Mouse (Mus musculus): ENCODE results near the gene Abcb8. TPM values are rescaled to one million over a fixed set of nuclear protein-coding genes. Genes with fewer than 3 reads are reported as not detected.

The Abcb8 gene
- total RNA-seq, 1 experiment = 46.5 TPM

DNA sequence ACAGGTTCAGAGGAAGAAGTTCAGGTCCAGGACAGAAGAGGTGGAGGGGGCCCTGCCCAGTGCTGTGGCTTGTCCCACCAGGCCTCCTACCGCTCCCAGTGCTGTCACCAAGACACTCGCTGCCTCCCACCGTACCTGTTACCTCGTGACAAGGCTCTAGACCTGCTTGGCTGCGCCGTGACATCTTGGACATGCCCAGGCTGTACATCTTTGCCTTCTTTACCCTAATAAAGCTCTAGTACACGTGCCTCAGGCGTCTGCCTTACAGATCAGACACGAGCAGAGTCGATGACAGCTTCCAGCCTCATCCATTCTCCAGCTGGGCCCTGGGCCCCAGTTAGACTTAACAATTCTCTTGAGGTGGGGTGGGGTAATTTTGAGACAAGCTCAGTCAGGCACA is 24.1 kb downstream of the Abcb8 start:
- no peak overlapping the region for H3K4me3 ChIP-seq (ENCODE audit: insufficient read depth in 1 of 2, low read depth in 1 of 2, low read length in 2 of 2, poor library complexity in 1 of 2, severe bottlenecking in 1 of 2)
- H3K27ac ChIP-seq (ENCODE audit: insufficient read depth, low read depth, low read length, poor library complexity, severe bottlenecking) = no peak overlapping the region
- no peaks in the 10 kb centered on the region for H3K9me3 ChIP-seq (ENCODE audit: control insufficient read depth, insufficient read depth, low read depth, low read length)
- DNase-seq (ENCODE audit: low read depth, low spot score) = no peak
- no peak overlapping the region for H3K9ac ChIP-seq (ENCODE audit: insufficient read depth, low read depth, low read length, poor library complexity, severe bottlenecking)
- no peaks in the 10 kb centered on the region; a peak in 1 of 4 replicates for H3K4me1 ChIP-seq (ENCODE audit: control insufficient read depth in 2 of 2, insufficient read depth in 2 of 2, low read length in 2 of 2, poor library complexity in 1 of 2)
- TF ChIP-seq HCFC1 (IDR thresholded peaks at IDR 0.05; ENCODE audit: borderline replicate concordance, insufficient read depth, low read length) = no peak
- no peak for TF ChIP-seq ZNF384 (IDR thresholded peaks at IDR 0.05; ENCODE audit: low read depth, low read length)
- TF ChIP-seq MAFK (IDR thresholded peaks at IDR 0.05; ENCODE audit: insufficient read depth, low read depth, low read length) = no peak
- TF ChIP-seq CHD2 (IDR thresholded peaks at IDR 0.05; ENCODE audit: low read depth, low read length) = no peak
- TF ChIP-seq ZC3H11A (IDR thresholded peaks at IDR 0.05; ENCODE audit: borderline replicate concordance, low read depth, low read length) = no peak
- H3K36me3 ChIP-seq (ENCODE audit: control insufficient read depth, insufficient read depth, low read length, poor library complexity, severe bottlenecking) = peaks cover 6% of the 10 kb centered on the region; the same call in 1 of the 2 replicates
- in situ Hi-C loops (cut with MboI; ENCODE audit: low sequenced_read_pairs in 2 of 2, unreplicated experiment in 2 of 2) = loop anchor here in 1 of 2 experiments (5.0 kb wide), 1 partner anchor 35 kb away; the partner anchor contains the start of gene Agap3

DNA sequence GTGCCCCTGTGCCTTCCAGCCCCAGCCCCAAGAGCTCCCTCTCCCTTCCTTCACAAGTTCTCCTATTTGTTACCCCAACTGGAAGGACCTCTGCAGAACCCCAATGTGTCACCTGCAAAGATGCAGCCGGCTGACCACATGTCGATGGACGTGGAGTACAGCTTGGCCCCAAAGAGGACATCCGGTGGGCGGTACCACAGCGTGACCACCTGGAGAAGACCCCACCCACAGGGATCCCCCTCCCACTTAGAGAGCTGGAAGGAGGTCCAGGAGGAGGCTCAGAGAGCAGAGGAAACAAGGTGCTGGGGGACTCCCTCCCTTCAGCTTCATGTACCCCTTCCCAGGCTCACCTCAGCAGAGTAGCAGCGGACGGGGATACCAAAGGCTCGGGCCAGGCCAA is 26.9 kb downstream of the Abcb8 start:
- H3K4me3 ChIP-seq (ENCODE audit: insufficient read depth in 1 of 2, low read depth in 1 of 2, low read length in 2 of 2, poor library complexity in 1 of 2, severe bottlenecking in 1 of 2) = no peak overlapping the region
- no peak for DNase-seq (ENCODE audit: low read depth, low spot score)
- H3K4me1 ChIP-seq (ENCODE audit: control insufficient read depth in 2 of 2, insufficient read depth in 2 of 2, low read length in 2 of 2, poor library complexity in 1 of 2) = peaks cover 0 to 4% of the 10 kb centered on the region in 2 experiments; a peak in 1 of 4 replicates
- H3K9ac ChIP-seq (ENCODE audit: insufficient read depth, low read depth, low read length, poor library complexity, severe bottlenecking) = no peak overlapping the region
- no peaks in the 10 kb centered on the region for H3K9me3 ChIP-seq (ENCODE audit: control insufficient read depth, insufficient read depth, low read depth, low read length)
- H3K27ac ChIP-seq (ENCODE audit: insufficient read depth, low read depth, low read length, poor library complexity, severe bottlenecking) = no peak overlapping the region
- in situ Hi-C loops (cut with MboI; ENCODE audit: low sequenced_read_pairs in 2 of 2, unreplicated experiment in 2 of 2) = no loop called here
- peaks cover 6% of the 10 kb centered on the region; the same call in 1 of the 2 replicates for H3K36me3 ChIP-seq (ENCODE audit: control insufficient read depth, insufficient read depth, low read length, poor library complexity, severe bottlenecking)
- TF ChIP-seq MAFK (IDR thresholded peaks at IDR 0.05; ENCODE audit: insufficient read depth, low read depth, low read length) = no peak

DNA sequence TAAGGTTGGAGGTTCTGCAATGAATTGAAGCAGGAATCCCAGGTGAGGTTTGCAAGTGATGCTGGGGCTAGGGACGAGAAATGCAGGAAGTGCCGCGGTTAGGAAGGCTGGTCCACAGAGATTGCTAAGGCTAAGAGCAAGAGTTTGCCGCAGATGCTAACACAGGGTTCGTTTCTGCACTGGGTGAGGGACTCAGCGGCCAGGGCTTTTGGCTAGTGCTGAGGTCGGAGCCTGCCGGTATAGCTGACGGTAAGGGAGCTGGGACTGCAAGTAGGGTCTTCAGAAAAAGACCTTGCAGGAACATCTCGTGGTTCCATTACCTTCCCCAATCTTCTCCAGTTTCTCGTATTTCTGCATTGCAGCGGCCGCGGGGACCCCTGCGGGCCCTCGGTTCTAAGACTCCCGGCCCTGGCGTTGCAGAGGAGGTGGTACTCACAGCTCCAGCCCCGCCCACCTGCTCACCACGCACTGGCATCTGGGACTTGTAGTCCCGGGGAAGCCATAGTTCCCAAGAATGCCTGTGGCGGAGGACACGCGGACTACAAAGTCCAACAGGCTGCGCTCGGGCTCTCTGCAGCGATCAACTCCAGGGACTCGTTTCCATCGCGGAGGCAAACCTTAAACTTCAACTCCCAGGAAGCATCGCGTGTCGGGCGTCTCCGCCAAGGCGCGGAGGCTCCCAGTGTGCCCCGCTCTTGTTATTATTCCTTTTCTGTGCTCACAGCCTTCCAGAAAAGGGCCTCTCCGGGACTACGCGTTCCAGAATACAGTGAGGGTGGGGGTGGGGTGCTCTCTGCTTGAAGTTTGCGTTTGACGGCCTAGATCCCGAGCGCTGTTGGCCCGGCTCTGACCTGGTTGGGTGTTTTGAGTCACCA is 29.9 kb downstream of the Abcb8 start, which contains the start of the genes Cdk5 and Slc4a2:
Gene Cdk5, minus strand, starts transcription at position 402 of the 875 bp plus-strand sequence.
Gene Slc4a2, plus strand, starts transcription at position 709 of the 875 bp plus-strand sequence.
- TF ChIP-seq HCFC1 (IDR thresholded peaks at IDR 0.05; ENCODE audit: borderline replicate concordance, insufficient read depth, low read length) (peak; percentile 99), CHD2 (IDR thresholded peaks at IDR 0.05; ENCODE audit: low read depth, low read length) (peak; percentile 82; the same call in 1 of the 2 replicates), ZC3H11A (IDR thresholded peaks at IDR 0.05; ENCODE audit: borderline replicate concordance, low read depth, low read length) (no peak), MAFK (IDR thresholded peaks at IDR 0.05; ENCODE audit: insufficient read depth, low read depth, low read length) (no peak), ZNF384 (IDR thresholded peaks at IDR 0.05; ENCODE audit: low read depth, low read length) (no peak)
- H3K4me3 ChIP-seq (ENCODE audit: insufficient read depth in 1 of 2, low read depth in 1 of 2, low read length in 2 of 2, poor library complexity in 1 of 2, severe bottlenecking in 1 of 2) = peak within 1 kb of the TSS; percentile 76 to 82
- H3K4me1 ChIP-seq (ENCODE audit: control insufficient read depth in 2 of 2, insufficient read depth in 2 of 2, low read length in 2 of 2, poor library complexity in 1 of 2) = peaks cover 4 to 27% of the 10 kb centered on the region in 2 experiments; a peak in 2 of 4 replicates
- peak within 1 kb of the TSS; percentile 70 for H3K9ac ChIP-seq (ENCODE audit: insufficient read depth, low read depth, low read length, poor library complexity, severe bottlenecking)
- peak; percentile 99 for DNase-seq (ENCODE audit: low read depth, low spot score)
- peak within 1 kb of the TSS; percentile 41; the same call in 1 of the 2 replicates for H3K27ac ChIP-seq (ENCODE audit: insufficient read depth, low read depth, low read length, poor library complexity, severe bottlenecking)
- H3K9me3 ChIP-seq (ENCODE audit: control insufficient read depth, insufficient read depth, low read depth, low read length) = no peaks in the 10 kb centered on the region
- H3K36me3 ChIP-seq (ENCODE audit: control insufficient read depth, insufficient read depth, low read length, poor library complexity, severe bottlenecking) = peaks cover 4% of the 10 kb centered on the region; the same call in 1 of the 2 replicates
- in situ Hi-C loops (cut with MboI; ENCODE audit: low sequenced_read_pairs in 2 of 2, unreplicated experiment in 2 of 2) = no loop called here

DNA sequence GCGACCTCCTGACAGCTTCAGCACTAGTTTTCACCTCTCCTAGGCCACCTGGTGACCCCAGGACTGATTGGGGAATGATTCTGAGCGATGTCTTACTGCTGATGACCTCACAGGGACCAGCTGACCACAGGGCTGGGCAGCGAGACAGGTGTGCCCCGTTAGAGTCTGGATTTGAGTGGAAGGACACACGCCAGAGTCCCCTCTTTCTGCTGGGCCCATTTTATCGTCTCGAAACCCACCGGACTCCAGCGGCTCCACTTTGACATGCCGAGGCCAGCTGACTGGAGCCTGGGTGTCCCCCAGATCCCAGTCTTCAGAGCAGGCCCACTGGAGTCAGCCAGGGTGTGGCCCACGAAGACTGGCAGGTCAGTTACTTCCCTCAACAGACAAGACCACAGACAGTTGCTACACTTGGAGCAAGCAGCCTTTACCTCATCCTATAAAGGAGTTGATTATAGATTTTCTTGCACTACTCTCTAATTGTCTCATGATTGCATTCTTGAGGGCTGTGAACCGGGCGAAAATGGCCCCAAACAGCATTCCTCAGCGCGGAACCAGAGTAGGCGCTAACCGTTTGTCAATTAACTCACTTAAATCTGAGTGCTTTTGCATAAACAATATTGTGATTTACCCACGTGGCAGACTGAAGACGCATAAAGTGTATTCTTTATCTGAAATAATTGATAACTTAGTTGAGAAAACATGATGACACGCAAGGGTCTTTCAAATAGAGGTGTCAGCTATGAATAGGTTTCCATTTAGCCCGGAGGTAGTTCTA is 30.7 kb downstream of the Abcb8 start:
- TF ChIP-seq HCFC1 (IDR thresholded peaks at IDR 0.05; ENCODE audit: borderline replicate concordance, insufficient read depth, low read length) (no peak), ZNF384 (IDR thresholded peaks at IDR 0.05; ENCODE audit: low read depth, low read length) (no peak), MAFK (IDR thresholded peaks at IDR 0.05; ENCODE audit: insufficient read depth, low read depth, low read length) (no peak), CHD2 (IDR thresholded peaks at IDR 0.05; ENCODE audit: low read depth, low read length) (no peak), ZC3H11A (IDR thresholded peaks at IDR 0.05; ENCODE audit: borderline replicate concordance, low read depth, low read length) (no peak)
- peaks cover 4% of the 10 kb centered on the region; the same call in 1 of the 2 replicates for H3K36me3 ChIP-seq (ENCODE audit: control insufficient read depth, insufficient read depth, low read length, poor library complexity, severe bottlenecking)
- H3K9ac ChIP-seq (ENCODE audit: insufficient read depth, low read depth, low read length, poor library complexity, severe bottlenecking) = peak overlapping the region; percentile 69
- H3K4me3 ChIP-seq (ENCODE audit: insufficient read depth in 1 of 2, low read depth in 1 of 2, low read length in 2 of 2, poor library complexity in 1 of 2, severe bottlenecking in 1 of 2) = peak overlapping the region; percentile 62 to 67
- in situ Hi-C loops (cut with MboI; ENCODE audit: low sequenced_read_pairs in 2 of 2, unreplicated experiment in 2 of 2) = no loop called here
- peaks cover 4 to 27% of the 10 kb centered on the region in 2 experiments; a peak in 2 of 4 replicates for H3K4me1 ChIP-seq (ENCODE audit: control insufficient read depth in 2 of 2, insufficient read depth in 2 of 2, low read length in 2 of 2, poor library complexity in 1 of 2)
- no peaks in the 10 kb centered on the region for H3K9me3 ChIP-seq (ENCODE audit: control insufficient read depth, insufficient read depth, low read depth, low read length)
- DNase-seq (ENCODE audit: low read depth, low spot score) = no peak
- H3K27ac ChIP-seq (ENCODE audit: insufficient read depth, low read depth, low read length, poor library complexity, severe bottlenecking) = peak overlapping the region; percentile 41; the same call in 1 of the 2 replicates

All from ES-E14 (cell line).